Mouse (Mus musculus) adrenal gland, adult 8-10 months (tissue): ENCODE data around the gene Lrch4. TPM values are rescaled to one million over a fixed set of nuclear protein-coding genes. Genes with fewer than 3 reads are reported as not detected.
A peak's percentile ranks its signal among the peaks of the same experiment; 100 is the strongest.

ENCODE experiments used
- DNase-seq: peaks from one replicate; pipeline ENCODE4 v3.0.0; 2022
- total RNA-seq, 4 experiments: library from RNA; stranded (reverse); gene quantifications; 2 replicates each; pipeline ENCODE4 v1.2.4; 2022

Lrch4 gene
- total RNA-seq = 10 to 100 TPM; 25.1 to 35.9 (median 31.4) TPM

GRCm38 (mm10) chr5:137628498-137629305 is at the start of gene Lrch4, which contains the start of the genes Fbxo24 and Gm20605:
Gene Lrch4 (plus strand): TSS chr5:137629121.
Gene Fbxo24 (minus strand): TSS chr5:137629002.
Gene Gm20605 (plus strand): TSS chr5:137629175.
- peak; percentile 100 for DNase-seq

DNA sequence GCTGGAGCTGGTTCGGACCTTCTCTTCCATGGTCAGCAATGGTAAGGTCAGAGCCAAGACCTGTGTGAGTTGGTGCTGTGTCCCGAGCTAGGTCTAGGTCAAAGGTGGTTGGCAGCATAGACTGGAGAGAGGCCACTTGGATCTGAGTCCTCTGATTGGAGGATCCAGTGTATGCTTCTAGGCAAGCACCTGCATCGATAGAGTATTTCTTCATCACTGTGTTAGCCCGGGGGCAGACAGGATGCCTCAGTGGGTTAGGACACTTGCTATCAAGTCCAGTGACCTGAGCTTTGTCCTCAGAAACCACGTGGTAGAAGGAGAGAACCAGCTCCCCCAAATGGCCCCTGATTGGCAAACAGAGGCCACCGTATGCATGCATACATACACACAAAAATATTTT is 48.7 kb upstream of the Lrch4 start:
- DNase-seq = no peak

- DNase-seq = no peak
Observed at GRCm38 (mm10) chr5:137582702-137583101, 46.2 kb upstream of the Lrch4 start.

- DNase-seq = no peak
Observed at GRCm38 (mm10) chr5:137583670-137584169, 45.2 kb upstream of the Lrch4 start.

- DNase-seq = peak; percentile 63
Observed at GRCm38 (mm10) chr5:137584976-137585375, 43.9 kb upstream of the Lrch4 start.

DNA sequence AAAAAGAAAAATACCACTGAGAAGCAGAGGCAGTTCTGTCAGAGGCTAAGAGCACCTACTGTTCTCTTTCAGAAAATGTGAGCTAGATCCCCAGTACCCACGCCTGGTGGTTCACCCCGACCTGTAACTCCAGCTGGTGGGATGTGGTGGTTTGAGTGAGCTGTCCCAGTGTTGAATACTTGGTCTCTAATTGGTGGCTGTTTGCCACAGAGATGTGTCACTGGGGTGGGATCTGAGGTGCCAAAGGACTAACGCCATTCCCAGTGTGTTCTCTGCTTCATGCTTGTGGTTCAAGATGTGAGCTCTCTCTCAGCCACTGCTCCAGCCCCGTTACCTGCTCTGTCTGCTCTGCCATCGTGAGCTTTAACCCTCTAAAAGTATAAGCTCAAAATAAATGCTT is 38.4 kb upstream of the Lrch4 start:
- no peak for DNase-seq

DNA sequence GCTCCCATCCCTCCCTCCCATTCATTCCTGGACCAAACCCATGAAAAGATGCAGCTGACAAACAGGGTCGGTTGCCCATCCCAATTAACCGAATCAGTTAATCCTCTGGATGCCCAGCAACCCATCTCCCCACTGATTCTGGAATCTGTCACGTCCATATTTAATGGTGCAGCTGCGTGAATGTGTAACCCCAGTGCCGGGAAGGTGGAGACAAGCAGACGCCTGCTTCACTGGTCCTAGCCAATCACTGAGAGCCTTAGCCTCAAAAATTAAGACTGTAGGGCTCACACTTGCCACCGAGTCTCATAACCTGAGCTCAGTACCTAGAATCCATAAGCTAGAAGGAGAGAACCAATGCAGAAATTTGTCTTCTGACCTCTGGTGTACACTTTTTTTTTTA is 33.0 kb upstream of the Lrch4 start:
- DNase-seq = no peak

DNA sequence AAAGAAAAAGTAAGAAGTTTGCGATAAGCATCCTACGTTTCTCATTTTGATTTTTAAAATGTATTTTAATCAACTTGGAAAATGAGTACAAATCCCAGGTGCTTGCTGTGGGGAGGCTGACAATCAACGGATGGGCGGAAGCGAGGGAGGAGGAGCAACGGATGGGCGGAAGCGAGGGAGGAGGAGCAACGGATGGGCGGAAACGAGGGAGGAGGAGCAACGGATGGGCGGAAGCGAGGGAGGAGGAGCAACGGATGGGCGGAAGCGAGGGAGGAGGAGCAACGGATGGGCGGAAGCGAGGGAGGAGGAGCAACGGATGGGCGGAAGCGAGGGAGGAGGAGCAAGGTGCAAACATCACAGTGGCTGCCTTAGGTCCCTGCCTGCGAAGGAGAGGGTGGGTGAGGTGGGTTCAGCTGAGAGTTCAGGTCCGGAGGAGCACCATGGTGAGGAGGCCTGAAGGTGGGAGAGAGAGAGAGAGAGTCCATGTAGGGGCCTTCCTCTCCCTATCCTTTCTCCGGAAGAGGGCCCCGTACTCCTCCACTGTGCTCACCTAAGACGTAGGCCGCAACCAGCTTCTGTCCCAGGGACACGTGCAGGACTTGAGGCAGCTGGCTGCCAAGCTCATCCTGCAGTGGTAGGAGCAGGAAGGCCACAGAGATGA is 32.2 kb upstream of the Lrch4 start:
- DNase-seq = no peak

- no peak for DNase-seq
Observed at GRCm38 (mm10) chr5:137597625-137598024, 31.3 kb upstream of the Lrch4 start.

- no peak for DNase-seq
Observed at GRCm38 (mm10) chr5:137598100-137598826, 30.7 kb upstream of the Lrch4 start.

DNA sequence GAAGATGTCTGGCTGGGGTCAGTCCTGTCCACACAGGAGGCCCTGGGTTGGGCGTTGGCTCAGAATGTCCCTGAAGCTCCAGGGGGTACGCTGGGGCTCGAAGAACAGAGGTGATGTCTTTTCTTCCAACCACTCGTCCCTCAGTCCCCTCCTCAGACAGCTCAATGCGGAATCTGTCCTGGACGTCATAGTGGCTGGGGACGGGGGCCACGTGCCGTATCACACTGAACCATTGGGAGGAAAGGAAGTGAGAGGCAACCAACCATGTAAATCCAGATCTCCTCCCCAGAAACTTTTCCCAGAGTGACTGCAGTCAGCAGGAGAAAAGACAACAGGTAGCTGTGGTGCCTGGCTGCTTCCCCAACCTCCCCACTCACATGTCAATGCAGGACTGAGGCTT is 29.3 kb upstream of the Lrch4 start:
- no peak for DNase-seq

DNA sequence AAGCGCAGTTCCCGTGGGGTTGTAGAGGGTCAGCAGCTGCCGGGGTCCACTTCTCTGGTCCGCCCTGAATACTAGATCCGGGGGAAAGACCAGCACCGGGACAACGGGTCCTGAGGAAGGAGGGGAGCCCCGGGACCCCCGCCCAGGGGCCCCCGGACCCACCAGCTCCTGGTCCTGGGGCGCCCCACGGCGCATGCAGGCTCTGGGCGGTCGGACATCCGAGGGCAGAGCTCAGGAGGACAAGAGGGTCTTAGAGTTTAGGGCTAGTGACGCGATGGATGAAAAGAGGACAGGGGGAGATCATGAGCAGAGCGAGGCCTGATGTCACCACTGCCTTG is 28.7 kb upstream of the Lrch4 start:
- DNase-seq = no peak

GRCm38 (mm10) chr5:137600619-137601364 is 28.1 kb upstream of the Lrch4 start, which contains the start of gene Mospd3:
Gene Mospd3 (minus strand): TSS chr5:137601058.
- peak; percentile 94 for DNase-seq

- DNase-seq = no peak
Observed at GRCm38 (mm10) chr5:137601365-137601729, 27.6 kb upstream of the Lrch4 start.

DNA sequence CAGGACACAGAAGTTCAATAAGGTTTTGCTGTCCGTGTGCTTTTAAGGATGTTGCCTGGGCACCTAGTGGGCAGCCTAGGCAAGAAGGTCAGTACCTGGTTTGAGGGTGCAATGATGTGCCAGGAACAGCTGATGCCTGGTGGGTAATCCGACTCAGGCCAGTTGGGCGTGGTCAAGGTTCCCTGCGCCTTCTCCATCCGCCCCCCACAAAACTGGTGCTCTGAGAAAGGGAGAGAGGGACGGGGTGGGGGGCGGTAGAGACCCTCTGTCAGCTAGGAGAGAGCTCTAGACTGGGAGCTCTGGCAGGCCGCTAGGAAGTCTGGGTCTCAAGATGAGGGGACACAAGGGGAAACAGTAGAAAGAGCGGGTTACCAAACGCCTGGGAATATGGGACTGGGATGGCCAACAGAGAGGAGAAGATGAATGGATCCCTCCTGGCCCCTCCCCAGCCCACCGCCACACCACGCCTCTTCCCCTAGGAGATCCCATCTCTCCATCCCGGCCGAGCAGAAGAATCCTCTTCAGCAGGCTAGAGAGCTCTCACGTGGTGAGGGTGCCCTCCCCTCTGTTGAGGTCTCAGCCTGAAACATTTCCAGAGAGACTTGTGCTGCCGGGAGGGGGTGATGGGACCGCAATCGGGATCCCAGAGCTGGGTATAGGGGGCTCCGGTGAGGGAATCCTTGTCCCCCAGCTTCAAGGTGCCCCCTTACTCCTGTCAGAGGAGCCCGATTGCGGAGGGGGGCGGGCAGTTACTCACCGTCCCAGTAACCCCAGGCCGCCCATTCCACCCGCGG is 20.9 kb upstream of the Lrch4 start:
- no peak for DNase-seq

GRCm38 (mm10) chr5:137608654-137609190 is 20.2 kb upstream of the Lrch4 start:
- DNase-seq = no peak

DNA sequence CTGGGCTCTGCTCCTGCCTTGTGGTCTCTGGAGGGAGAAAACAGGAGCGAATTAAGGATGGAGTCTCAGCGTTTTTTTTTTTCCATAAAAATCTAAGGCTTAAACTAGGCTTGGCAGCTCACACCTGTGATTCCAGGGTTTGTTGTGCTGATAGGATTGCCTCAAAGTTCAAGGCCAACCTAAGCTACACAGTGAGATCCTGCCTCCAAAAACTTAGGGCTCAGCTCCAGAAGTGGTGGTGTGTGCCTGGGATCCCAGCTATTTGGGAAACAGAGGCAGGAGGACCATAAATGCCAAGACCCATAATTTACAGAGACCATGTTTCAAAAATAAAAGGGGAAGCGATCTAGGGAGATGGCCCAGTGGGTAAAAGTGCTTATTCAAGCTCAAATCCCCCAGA is 19.6 kb upstream of the Lrch4 start:
- no peak for DNase-seq

DNA sequence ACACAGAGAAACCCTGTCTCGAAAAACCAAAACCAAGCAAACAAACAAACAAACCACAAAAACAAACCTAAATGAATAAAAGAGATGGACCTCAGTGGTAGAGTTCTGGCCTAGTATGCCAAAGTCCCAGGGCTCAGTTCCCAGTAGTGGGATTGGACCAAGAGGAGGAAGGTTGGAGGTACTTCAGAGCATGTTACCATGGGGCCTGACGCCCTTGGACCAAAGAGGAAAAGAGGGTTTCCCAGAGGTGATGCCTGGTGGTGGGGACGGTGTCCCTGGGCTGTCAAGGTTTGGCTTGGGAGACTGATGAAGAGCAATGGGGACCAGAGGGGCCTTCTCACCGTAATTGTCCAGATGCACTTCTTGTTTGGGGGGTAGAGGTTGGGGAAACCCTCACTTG is 18.9 kb upstream of the Lrch4 start:
- no peak for DNase-seq

GRCm38 (mm10) chr5:137610548-137611244 is 18.2 kb upstream of the Lrch4 start:
- DNase-seq = peak; percentile 90

- peak; percentile 68 for DNase-seq
Observed at GRCm38 (mm10) chr5:137611245-137611602, 17.7 kb upstream of the Lrch4 start.

- no peak for DNase-seq
Observed at GRCm38 (mm10) chr5:137613076-137613475, 15.8 kb upstream of the Lrch4 start.
